Mouse (Mus musculus): ENCODE data around the gene Oxct2b.

GRCm38 (mm10) chr4:123071266-123071966 is 44.6 kb upstream of the Oxct2b start:
- 0 out of 2 replicates have a peak, but pooled peaks have one; percentile 23 for TF ChIP-seq CTCF (IDR thresholded peaks at IDR 0.05; ENCODE audit: control insufficient read depth, insufficient read depth, insufficient replicate concordance, low read depth, low read length)
- TF ChIP-seq POLR2A (IDR thresholded peaks at IDR 0.05; ENCODE audit: control insufficient read depth, low read depth, low read length): no peak
